ENCODE assay signal across 9 mouse cellular contexts in genomic region chr16:21695242-21695578, GRCm38 (mm10). TPM values are rescaled to one million over a fixed set of nuclear protein-coding genes. Genes with fewer than 3 reads are reported as not detected.
A peak's percentile ranks its signal among the peaks of the same experiment; 100 is the strongest.
DNase-seq lines count a peak whose midpoint lies in the region; ATAC-seq and TF ChIP-seq lines count a peak whose summit lies in the region.
"Had no signal": no experiment of that assay in that cellular context is flagged by ENCODE, and none has a peak within 500 bp of the region (broad histone marks: within the 10 kb centered on the region; RNA-seq: fewer than 3 reads in every experiment).

No protein-coding gene starts in this region.

- H3K4me3 ChIP-seq in gastrocnemius, adult 2 months = peak overlapping the region; percentile 92
- H3K4me3 ChIP-seq in hindbrain, embryonic 14.5 days (replicated peaks; ENCODE audit: low read length) = peak overlapping the region; percentile 88
- peak overlapping the region; percentile 82 for H3K4me3 ChIP-seq in limb, embryonic 10.5 days
- peak overlapping the region; percentile 87 for H3K4me3 ChIP-seq in stomach, embryonic 14.5 days (ENCODE audit: low read depth, low read length)

- WGBS in hindbrain, embryonic 14.5 days = under 1% methylated on average over 12 of the region's 12 CpGs
- 5% methylated on average over 12 of the region's 12 CpGs for WGBS in limb, embryonic 10.5 days
- 3% methylated on average over 12 of the region's 12 CpGs for WGBS in stomach, embryonic 14.5 days

- peak overlapping the region; percentile 96 for H3K27ac ChIP-seq in gastrocnemius, adult 2 months
- peak overlapping the region; percentile 97 for H3K27ac ChIP-seq in hindbrain, embryonic 14.5 days
- 0 out of 2 replicates have a peak overlapping the region, but pooled peaks have one; percentile 88 for H3K27ac ChIP-seq in limb, embryonic 10.5 days
- peak overlapping the region; percentile 39; the same call in 1 of the 2 replicates for H3K27ac ChIP-seq in stomach, embryonic 14.5 days (ENCODE audit: low read length)

- no peaks in the 10 kb centered on the region for H3K27me3 ChIP-seq in hindbrain, embryonic 14.5 days (ENCODE audit: control insufficient read depth, insufficient read depth, low read length)
- peaks cover 21% of the 10 kb centered on the region for H3K27me3 ChIP-seq in limb, embryonic 10.5 days (ENCODE audit: low read depth, poor library complexity, severe bottlenecking)
- no peaks in the 10 kb centered on the region for H3K27me3 ChIP-seq in stomach, embryonic 14.5 days (ENCODE audit: control insufficient read depth, insufficient read depth, low read length)
- H3K27me3 ChIP-seq: CH12.LX had no signal

- peaks cover 5% of the 10 kb centered on the region; the same call in 1 of the 2 replicates for H3K9me3 ChIP-seq in hindbrain, embryonic 14.5 days (ENCODE audit: control insufficient read depth, low read length)
- no peaks in the 10 kb centered on the region for H3K9me3 ChIP-seq in limb, embryonic 10.5 days (replicated peaks)
- H3K9me3 ChIP-seq in stomach, embryonic 14.5 days (ENCODE audit: control insufficient read depth, low read depth, low read length) = no peaks in the 10 kb centered on the region

- no peaks in the 10 kb centered on the region for H3K36me3 ChIP-seq in hindbrain, embryonic 14.5 days (replicated peaks; ENCODE audit: control insufficient read depth, insufficient read depth)
- no peaks in the 10 kb centered on the region for H3K36me3 ChIP-seq in limb, embryonic 10.5 days
- H3K36me3 ChIP-seq in stomach, embryonic 14.5 days (ENCODE audit: control insufficient read depth, insufficient read depth, low read length) = no peaks in the 10 kb centered on the region

- peak; percentile 44 for DNase-seq in layer of hippocampus, adult 9-11 months
- no peak for DNase-seq in layer of hippocampus, adult 9-10 months (ENCODE audit: low spot score)
- DNase-seq in cerebellum, postnatal 14 days = peak; percentile 68 to 75
- DNase-seq in gastrocnemius, adult 2 months = peak; percentile 58
- DNase-seq in hindbrain, embryonic 14.5 days (ENCODE audit: low spot score) = peak; percentile 59
- peak; percentile 59 for DNase-seq in limb, embryonic 10.5 days (ENCODE audit: low spot score)
- peak; percentile 73 for DNase-seq in mesoderm, embryonic 11.5 days (ENCODE audit: low read depth, low spot score)

- peak; percentile 77 for ATAC-seq in hindbrain, embryonic 14.5 days (ENCODE audit: low FRiP score)
- ATAC-seq in stomach, embryonic 14.5 days (ENCODE audit: insufficient number of reproducible peaks, insufficient read depth, low FRiP score, low read depth) = peak; percentile 38; the same call in 1 of the 2 replicates

- TF ChIP-seq CTCF in gastrocnemius, adult 2 months (IDR thresholded peaks at IDR 0.05) = no peak

- peak overlapping the region; percentile 92 for H3K9ac ChIP-seq in hindbrain, embryonic 14.5 days
- no peak overlapping the region; the same call in 1 of the 2 replicates for H3K9ac ChIP-seq in stomach, embryonic 14.5 days (replicated peaks; ENCODE audit: low read depth, low read length)

- H3K4me2 ChIP-seq in hindbrain, embryonic 14.5 days (replicated peaks) = peak overlapping the region; percentile 96
- H3K4me2 ChIP-seq in stomach, embryonic 14.5 days (replicated peaks; ENCODE audit: low read depth, low read length) = peak overlapping the region; percentile 98

- H3K4me1 ChIP-seq in hindbrain, embryonic 14.5 days (replicated peaks; ENCODE audit: control insufficient read depth, insufficient read depth, low read length) = peaks cover 29% of the 10 kb centered on the region
- H3K4me1 ChIP-seq in limb, embryonic 10.5 days = peaks cover 18% of the 10 kb centered on the region
- H3K4me1 ChIP-seq in stomach, embryonic 14.5 days (ENCODE audit: control insufficient read depth, insufficient read depth, low read length) = 0 out of 2 replicates have a peak, but pooled peaks cover 7% of the 10 kb centered on the region

- intact Hi-C loops in gastrocnemius, adult 2 months (cut with DNase I) = no loop called here

RNA-seq across cellular contexts. Expression of gene 2510009E07Rik, which starts 0.7 kb away (rescaled TPM):
- 10 to 100 TPM; 20.7 to 28.3 TPM for total RNA-seq in gastrocnemius, adult 2 months (2021)
- 45.4 and 50.6 TPM in 2 replicates for polyA plus RNA-seq in hindbrain, embryonic 14.5 days (2014; fragmentation: Nextera tagmentation; extraction: Ambion mirVana)
- 4.7 and 7.3 TPM in 2 replicates for polyA plus RNA-seq in limb, embryonic 10.5 days (2016; fragmentation: Nextera tagmentation; extraction: Ambion mirVana)
- polyA plus RNA-seq in stomach, embryonic 14.5 days (2014; fragmentation: Nextera tagmentation; extraction: Ambion mirVana) = 19.5 and 20.9 TPM in 2 replicates
- total RNA-seq: CH12.LX had no signal

Comparison
In these comparisons a context has a peak if more than half of its experiments do, and no peak if none do; other contexts are left out.
1. H3K27ac ChIP-seq: peak in every context shown above with its lines; median percentile 97 in hindbrain, embryonic 14.5 days; 96 in gastrocnemius, adult 2 months; 88 in limb, embryonic 10.5 days; 39 in stomach, embryonic 14.5 days.